Mouse (Mus musculus) left cerebral cortex, postnatal 4 days (tissue): ENCODE data around the gene Mea1. TPM values are rescaled to one million over a fixed set of nuclear protein-coding genes. Genes with fewer than 3 reads are reported as not detected.

Source experiments
- DNase-seq: peaks from one replicate; pipeline ENCODE4 v3.0.0-alpha.2; 2022
- intact Hi-C: fragments of 180-260 bp; cut with DNase I; formaldehyde crosslinking; loops from one replicate; pipeline ENCODE4 v1.15.1; 2025
- total RNA-seq, 2 experiments: library from RNA; stranded (reverse); gene quantifications; 2 replicates each; pipeline ENCODE4 v1.2.3; 2021

The Mea1 gene
- 100 to 1,000 TPM; 135 to 147 TPM for total RNA-seq

- DNase-seq, result no peak
- intact Hi-C loops, result no loop called here
Measured at GRCm38 (mm10) chr17:46678416-46678815, at the start of gene Mea1. Gene Mea1 (plus strand): TSS chr17:46678793.

GRCm38 (mm10) chr17:46629685-46630441, 48.7 kb upstream of the Mea1 start:
- intact Hi-C loops, result no loop called here
- peak; percentile 56 for DNase-seq

- intact Hi-C loops, result no loop called here
- DNase-seq, result peak; percentile 67
Measured at GRCm38 (mm10) chr17:46636831-46637523, 41.6 kb upstream of the Mea1 start.

- DNase-seq, result no peak
- intact Hi-C loops, result loop anchor here (10.0 kb wide), 1 partner anchor 85 kb away; the partner anchor contains the start of gene Srf
Measured at GRCm38 (mm10) chr17:46639929-46640328, 38.7 kb upstream of the Mea1 start.

DNA sequence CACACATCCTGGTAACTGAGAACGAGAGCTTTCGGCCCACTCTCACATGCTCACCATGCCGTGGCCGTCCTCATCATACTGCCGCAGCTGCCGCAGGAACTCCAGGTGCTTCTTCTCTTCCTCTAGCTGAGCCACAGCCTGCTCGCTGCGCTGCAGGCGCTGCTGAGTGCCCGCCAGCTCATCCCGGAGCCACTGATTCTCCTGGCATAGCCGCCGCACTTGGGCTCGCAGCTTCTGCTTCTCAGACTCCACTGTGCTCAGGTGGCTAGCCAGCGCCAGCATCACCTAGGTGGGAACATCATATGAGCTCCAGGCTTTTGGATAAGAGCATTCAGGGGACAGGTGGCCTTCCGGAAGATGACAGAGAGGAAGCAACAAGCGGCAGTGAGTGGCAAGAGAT, 36.5 kb upstream of the Mea1 start:
- no peak for DNase-seq
- intact Hi-C loops, result loop anchor here (10.0 kb wide), 1 partner anchor 87 kb away; the partner anchor contains the start of gene Srf

- intact Hi-C loops, result loop anchor here (10.0 kb wide), 1 partner anchor 89 kb away; the partner anchor contains the start of gene Srf
- DNase-seq, result no peak
Measured at GRCm38 (mm10) chr17:46644152-46644805, 34.3 kb upstream of the Mea1 start.

GRCm38 (mm10) chr17:46644916-46645475, 33.6 kb upstream of the Mea1 start:
- intact Hi-C loops, result loop anchor here (10.0 kb wide), 1 partner anchor 90 kb away; the partner anchor contains the start of gene Srf
- DNase-seq, result peak; percentile 45

- DNase-seq, result peak; percentile 98
Measured at GRCm38 (mm10) chr17:46645561-46646321, 32.9 kb upstream of the Mea1 start, which contains the start of the genes Klc4 and Mrpl2. Gene Klc4 (minus strand): TSS chr17:46646022. Gene Mrpl2 (plus strand): TSS chr17:46646229.

GRCm38 (mm10) chr17:46646322-46646662, 32.3 kb upstream of the Mea1 start:
- intact Hi-C loops, result loop anchor here (10.0 kb wide), 1 partner anchor 91 kb away; the partner anchor contains the start of gene Srf
- no peak for DNase-seq

More at GRCm38 (mm10) chr17:46645561-46646321, 32.9 kb upstream of the Mea1 start, which contains the start of the genes Klc4 and Mrpl2:
- intact Hi-C loops, result loop anchor here (10.0 kb wide), 1 partner anchor 91 kb away; the partner anchor contains the start of gene Srf

- no peak for DNase-seq
- intact Hi-C loops, result loop anchor here (10.0 kb wide), 1 partner anchor 92 kb away; the partner anchor contains the start of gene Srf
Measured at GRCm38 (mm10) chr17:46647279-46647678, 31.3 kb upstream of the Mea1 start.

- DNase-seq, result no peak
- intact Hi-C loops, result loop anchor here (10.0 kb wide), 1 partner anchor 94 kb away; the partner anchor contains the start of gene Srf
Measured at GRCm38 (mm10) chr17:46648436-46648835, 30.2 kb upstream of the Mea1 start.

DNA sequence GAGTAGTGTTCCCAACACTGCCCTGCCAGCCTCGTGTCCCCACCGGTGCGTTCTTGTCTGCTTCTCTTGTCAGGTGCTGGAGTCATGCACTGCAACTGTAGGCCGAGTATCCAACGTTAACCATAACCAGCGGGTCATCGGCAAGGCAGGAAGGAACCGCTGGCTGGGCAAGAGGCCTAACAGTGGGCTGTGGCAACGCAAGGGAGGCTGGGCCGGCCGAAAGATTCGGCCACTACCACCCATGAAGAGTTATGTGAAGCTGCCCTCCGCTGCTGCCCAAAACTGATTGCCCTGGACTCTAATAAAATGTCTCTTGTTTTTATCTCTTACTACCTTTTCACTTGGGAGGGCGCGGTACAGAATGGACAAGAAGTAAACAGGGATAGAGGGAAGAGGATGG, 28.8 kb upstream of the Mea1 start:
- intact Hi-C loops, result loop anchor here (10.0 kb wide), 1 partner anchor 95 kb away; the partner anchor contains the start of gene Srf
- DNase-seq, result no peak

- intact Hi-C loops, result no loop called here
- peak; percentile 97 for DNase-seq
Measured at GRCm38 (mm10) chr17:46650232-46651031, 28.2 kb upstream of the Mea1 start, which contains the start of gene Cul7. Gene Cul7 (plus strand): TSS chr17:46650337.

DNA sequence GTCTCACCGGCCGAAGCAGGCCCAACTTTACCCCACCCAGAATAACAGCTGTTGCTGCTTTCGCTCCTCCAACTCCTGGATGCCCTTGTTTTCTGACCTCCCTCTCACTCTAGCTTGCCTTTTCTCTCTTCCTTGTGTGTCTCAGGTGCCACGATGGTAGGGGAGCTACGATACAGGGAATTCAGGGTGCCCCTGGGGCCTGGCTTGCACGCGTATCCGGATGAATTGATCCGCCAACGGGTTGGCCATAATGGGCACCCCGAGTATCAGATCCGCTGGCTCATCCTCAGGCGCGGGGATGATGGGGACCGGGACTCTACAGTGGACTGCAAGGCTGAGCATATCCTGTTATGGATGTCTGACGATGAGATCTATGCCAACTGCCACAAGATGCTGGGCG, 27.3 kb upstream of the Mea1 start:
- DNase-seq, result no peak
- intact Hi-C loops, result no loop called here

DNA sequence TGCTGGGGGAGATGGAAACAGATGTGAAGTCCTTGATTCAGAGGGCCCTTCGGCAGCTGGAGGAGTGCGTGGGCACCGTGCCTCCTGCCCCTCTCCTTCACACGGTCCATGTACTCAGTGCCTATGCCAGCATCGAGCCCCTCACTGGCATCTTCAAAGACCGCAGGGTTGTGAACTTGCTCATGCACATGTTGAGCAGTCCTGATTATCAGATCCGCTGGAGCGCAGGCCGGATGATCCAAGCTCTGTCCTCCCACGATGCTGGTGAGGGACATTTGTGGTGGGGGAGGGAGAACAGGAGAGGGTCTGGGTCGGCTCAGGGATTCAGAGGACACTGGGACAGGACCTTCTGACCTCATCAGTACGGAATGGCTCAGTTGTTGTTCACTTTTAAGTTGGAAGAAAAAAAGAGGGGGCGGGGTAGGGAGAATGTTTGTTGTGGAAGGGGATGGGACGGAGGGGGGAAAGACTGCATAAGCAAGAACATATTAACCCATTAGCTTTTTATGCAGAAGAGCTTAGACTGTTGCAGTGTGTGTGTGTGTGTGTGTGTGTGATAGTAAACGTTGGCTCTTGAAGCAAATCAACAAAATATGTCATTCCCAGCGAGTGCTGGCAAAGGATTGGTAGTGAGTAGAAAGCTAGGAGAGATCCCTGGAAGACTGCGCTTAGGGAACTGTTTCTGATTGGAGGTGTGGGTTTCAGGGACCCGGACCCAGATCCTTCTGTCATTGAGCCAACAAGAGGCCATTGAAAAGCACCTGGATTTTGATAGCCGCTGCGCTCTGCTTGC, 26.6 kb upstream of the Mea1 start:
- no peak for DNase-seq
- intact Hi-C loops, result no loop called here

DNA sequence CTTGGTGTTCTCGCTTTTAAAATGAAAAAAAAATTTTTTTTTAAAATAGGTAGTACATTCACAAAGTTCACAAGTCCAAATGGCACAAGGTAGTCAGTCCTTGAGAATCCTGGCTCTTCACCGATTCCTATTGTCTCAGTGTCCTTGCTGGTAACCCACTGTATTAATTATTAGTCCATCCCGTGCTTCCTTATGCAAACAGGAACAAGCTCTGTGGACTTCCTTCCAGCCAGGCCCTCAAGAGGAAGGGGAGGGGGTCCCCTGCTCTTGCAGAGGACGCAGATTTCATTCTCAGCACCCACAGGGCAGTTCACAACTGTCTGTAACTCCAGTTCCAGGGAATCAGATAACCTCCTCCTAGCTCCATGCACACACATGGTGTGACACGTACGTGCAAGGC, 22.5 kb upstream of the Mea1 start:
- intact Hi-C loops, result no loop called here
- no peak for DNase-seq

- intact Hi-C loops, result no loop called here
- no peak for DNase-seq
Measured at GRCm38 (mm10) chr17:46661351-46661750, 17.2 kb upstream of the Mea1 start.

- DNase-seq, result no peak
- intact Hi-C loops, result no loop called here
Measured at GRCm38 (mm10) chr17:46661981-46662380, 16.6 kb upstream of the Mea1 start.
